Mouse (Mus musculus): ENCODE measurements around the gene Gpr182.

- TF ChIP-seq ZNF384 (IDR thresholded peaks at IDR 0.05; ENCODE audit: low read depth, low read length) = no peak
- peak; percentile 81 to 85 for TF ChIP-seq CTCF (conservative IDR thresholded peaks at IDR 0.05 in 1 of 2, IDR thresholded peaks at IDR 0.05 in 1 of 2; ENCODE audit: low read depth in 2 of 2, low read length in 2 of 2)
- no peak for TF ChIP-seq JUND (conservative IDR thresholded peaks at IDR 0.05; ENCODE audit: low read depth, low read length)
- no peak for TF ChIP-seq NRF1 (IDR thresholded peaks at IDR 0.05; ENCODE audit: low read depth, low read length)
- no peak for TF ChIP-seq POLR2A (IDR thresholded peaks at IDR 0.05; ENCODE audit: low read depth, low read length)
- TF ChIP-seq HCFC1 (IDR thresholded peaks at IDR 0.05; ENCODE audit: low read depth, low read length) = no peak
- no peak for TF ChIP-seq E2F4 (IDR thresholded peaks at IDR 0.05; ENCODE audit: insufficient replicate concordance, low read depth, low read length)
- TF ChIP-seq BHLHE40 (IDR thresholded peaks at IDR 0.05; ENCODE audit: low read depth, low read length) = no peak
Observed at GRCm38 (mm10) chr10:127744661-127745060, 6.9 kb downstream of the Gpr182 start.
